Mouse (Mus musculus) thymus, adult 2 months (tissue): Measurements from ENCODE around the gene Atp1b3.

Experiments used
- CTCF ChIP-seq: fragments of 200-500 bp; IDR thresholded peaks from 2 replicates; pipeline ENCODE4 v1.5.1; 2012; ENCODE audit warnings: mild to moderate bottlenecking, control low read depth, low read length, moderate library complexity, borderline replicate concordance; ENCODE audit not compliant: control insufficient read depth, poor library complexity, insufficient read depth; ENCODE audit errors: extremely low read depth
- POLR2A ChIP-seq: fragments of 200-500 bp; IDR thresholded peaks from 2 replicates; pipeline ENCODE4 v1.6.1; 2012; ENCODE audit warnings: mild to moderate bottlenecking, low read length, control low read depth, moderate library complexity; ENCODE audit not compliant: control insufficient read depth, poor library complexity, insufficient read depth; ENCODE audit errors: extremely low read depth

DNA sequence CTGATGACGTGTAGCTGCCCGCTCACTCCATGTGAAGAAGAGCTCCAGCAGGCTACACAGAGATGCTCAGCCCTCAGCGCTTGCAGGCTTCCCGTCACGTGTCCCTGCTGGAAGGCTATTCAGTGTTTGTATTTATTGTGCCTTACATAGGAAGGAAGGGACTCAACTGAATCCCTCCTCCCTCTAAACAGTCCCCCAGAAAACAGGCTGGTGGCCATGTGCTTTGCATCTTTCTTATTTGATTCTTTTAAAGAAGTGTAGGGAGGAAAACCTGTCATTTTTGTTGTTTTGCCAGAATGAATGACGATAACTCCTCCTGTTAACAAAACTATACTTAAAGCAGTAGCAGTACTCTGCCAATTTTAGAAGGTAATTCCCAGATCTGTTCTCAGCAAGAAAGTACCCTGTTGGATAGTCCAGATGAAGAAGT is 43.7 kb downstream of the Atp1b3 start:
- TF ChIP-seq CTCF (no peak), POLR2A (no peak)
